Mouse (Mus musculus): Measurements from ENCODE around the gene Spryd3. TPM values are rescaled to one million over a fixed set of nuclear protein-coding genes. Genes with fewer than 3 reads are reported as not detected.
"Not testable (repeated sequence)": the region's sequence is repeated elsewhere in the genome, so short reads cannot be mapped to it uniquely, and the experiment has no call there.

Spryd3 gene
- total and polyA plus RNA-seq, 2 experiments from 2014 or later = 16.0 to 22.8 TPM

DNA sequence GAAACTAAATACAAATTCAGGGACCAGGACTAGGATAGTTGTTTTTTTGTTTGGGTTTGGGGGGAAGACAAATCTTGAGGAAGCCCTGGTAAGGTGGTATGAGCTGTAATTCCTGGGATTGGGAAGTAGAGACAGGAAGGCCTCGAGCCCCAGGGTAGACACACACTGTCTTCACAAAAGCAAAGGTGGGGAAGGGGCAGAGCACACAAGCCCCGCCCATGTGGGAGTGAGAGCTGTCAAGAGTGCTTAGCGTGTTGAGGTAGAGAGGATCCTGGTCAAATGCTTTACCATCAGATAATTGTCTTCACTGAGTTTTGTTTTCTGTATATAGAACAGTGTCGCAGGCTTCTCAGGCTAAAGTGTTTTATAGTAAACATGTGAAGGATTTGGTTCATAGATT, 53.0 kb downstream of the Spryd3 start:
- H3K9ac ChIP-seq (replicated peaks; ENCODE audit: low read depth, low read length) = no peak overlapping the region
- no peak for TF ChIP-seq CTCF (IDR thresholded peaks at IDR 0.05; ENCODE audit: low read depth)
- TF ChIP-seq EP300 (IDR thresholded peaks at IDR 0.05; ENCODE audit: low read depth) = no peak
- peaks cover 60% of the 10 kb centered on the region for H3K36me3 ChIP-seq (replicated peaks; ENCODE audit: control insufficient read depth, insufficient read depth, low read length)
- H3K4me1 ChIP-seq (ENCODE audit: control insufficient read depth, insufficient read depth) = no peaks in the 10 kb centered on the region
- DNase-seq (ENCODE audit: low spot score) (no peak), ATAC-seq (ENCODE audit: insufficient read depth, low read depth) (no peak)
- no peaks in the 10 kb centered on the region for H3K9me3 ChIP-seq (replicated peaks; ENCODE audit: control insufficient read depth, low read length)
- H3K27ac ChIP-seq (ENCODE audit: low read depth) = no peak overlapping the region
- H3K4me3 ChIP-seq (ENCODE audit: low read depth, low read length) = no peak overlapping the region
- H3K27me3 ChIP-seq (ENCODE audit: control insufficient read depth, insufficient read depth, low read length) = no peaks in the 10 kb centered on the region
- no peak overlapping the region for H3K4me2 ChIP-seq (ENCODE audit: low read depth, low read length)
- 78% methylated on average over 4 of the region's 4 CpGs for WGBS

DNA sequence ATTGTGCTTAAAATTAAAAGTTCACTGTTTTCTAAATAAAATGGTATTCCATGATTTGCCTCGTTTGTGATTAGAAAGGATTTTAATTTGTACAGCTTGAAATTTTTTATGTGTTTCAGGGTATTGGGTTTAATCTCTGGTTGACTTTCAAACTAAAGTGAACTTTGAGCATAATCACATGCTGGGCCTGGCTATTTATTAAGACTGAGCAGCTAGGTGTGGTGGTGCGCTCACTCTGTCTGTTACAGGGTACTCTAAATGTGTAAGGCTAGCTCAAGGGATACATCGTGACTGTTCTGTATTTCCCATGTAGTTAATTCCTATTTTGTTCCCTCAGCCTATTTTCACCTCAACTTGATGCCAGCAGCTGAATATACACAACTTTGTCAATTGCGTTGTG, 53.9 kb downstream of the Spryd3 start:
- ATAC-seq (ENCODE audit: insufficient read depth, low read depth) (no peak), DNase-seq (ENCODE audit: low spot score) (no peak)
- Histone ChIP-seq H3K27ac (ENCODE audit: low read depth) (no peak overlapping the region), H3K4me3 (ENCODE audit: low read depth, low read length) (no peak overlapping the region), H3K9ac (replicated peaks; ENCODE audit: low read depth, low read length) (no peak overlapping the region), H3K9me3 (replicated peaks; ENCODE audit: control insufficient read depth, low read length) (no peaks in the 10 kb centered on the region), H3K27me3 (ENCODE audit: control insufficient read depth, insufficient read depth, low read length) (no peaks in the 10 kb centered on the region), H3K36me3 (replicated peaks; ENCODE audit: control insufficient read depth, insufficient read depth, low read length) (peaks cover 51% of the 10 kb centered on the region), H3K4me2 (ENCODE audit: low read depth, low read length) (no peak overlapping the region), H3K4me1 (ENCODE audit: control insufficient read depth, insufficient read depth) (no peaks in the 10 kb centered on the region)
- TF ChIP-seq EP300 (IDR thresholded peaks at IDR 0.05; ENCODE audit: low read depth) (no peak), CTCF (IDR thresholded peaks at IDR 0.05; ENCODE audit: low read depth) (no peak)
- WGBS = 86% methylated on average over 4 of the region's 4 CpGs

DNA sequence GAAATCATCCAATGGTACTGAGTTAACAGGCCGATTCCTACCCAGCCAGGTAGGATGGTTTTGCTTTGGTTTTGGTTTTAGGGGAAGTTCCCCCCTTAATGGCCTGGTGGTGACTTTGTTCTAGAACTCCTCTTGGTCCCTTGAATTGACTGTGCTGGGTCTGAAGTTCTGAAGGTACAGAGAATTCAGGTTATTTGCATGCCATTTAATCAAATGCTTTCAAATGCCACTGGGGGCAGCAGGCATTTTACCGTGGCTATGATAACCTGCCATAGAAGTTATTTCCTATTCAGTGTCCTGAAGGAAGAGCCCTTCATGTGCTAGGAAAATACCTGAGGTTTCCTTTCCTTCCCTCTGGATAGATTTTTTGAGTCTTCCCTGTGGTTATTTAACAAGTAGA, 55.6 kb downstream of the Spryd3 start:
- 52% methylated on average over 2 of the region's 2 CpGs for WGBS
- Histone ChIP-seq H3K9me3 (replicated peaks; ENCODE audit: control insufficient read depth, low read length) (no peaks in the 10 kb centered on the region), H3K9ac (replicated peaks; ENCODE audit: low read depth, low read length) (no peak overlapping the region), H3K4me1 (ENCODE audit: control insufficient read depth, insufficient read depth) (peaks cover 9% of the 10 kb centered on the region; the same call in 1 of the 2 replicates), H3K36me3 (replicated peaks; ENCODE audit: control insufficient read depth, insufficient read depth, low read length) (peaks cover 35% of the 10 kb centered on the region), H3K4me3 (ENCODE audit: low read depth, low read length) (no peak overlapping the region), H3K27ac (ENCODE audit: low read depth) (no peak overlapping the region), H3K4me2 (ENCODE audit: low read depth, low read length) (no peak overlapping the region), H3K27me3 (ENCODE audit: control insufficient read depth, insufficient read depth, low read length) (no peaks in the 10 kb centered on the region)
- TF ChIP-seq CTCF (IDR thresholded peaks at IDR 0.05; ENCODE audit: low read depth) = peak; percentile 13; the same call in 1 of the 2 replicates
- no peak for TF ChIP-seq EP300 (IDR thresholded peaks at IDR 0.05; ENCODE audit: low read depth)
- DNase-seq (ENCODE audit: low spot score) (no peak), ATAC-seq (ENCODE audit: insufficient read depth, low read depth) (no peak)

DNA sequence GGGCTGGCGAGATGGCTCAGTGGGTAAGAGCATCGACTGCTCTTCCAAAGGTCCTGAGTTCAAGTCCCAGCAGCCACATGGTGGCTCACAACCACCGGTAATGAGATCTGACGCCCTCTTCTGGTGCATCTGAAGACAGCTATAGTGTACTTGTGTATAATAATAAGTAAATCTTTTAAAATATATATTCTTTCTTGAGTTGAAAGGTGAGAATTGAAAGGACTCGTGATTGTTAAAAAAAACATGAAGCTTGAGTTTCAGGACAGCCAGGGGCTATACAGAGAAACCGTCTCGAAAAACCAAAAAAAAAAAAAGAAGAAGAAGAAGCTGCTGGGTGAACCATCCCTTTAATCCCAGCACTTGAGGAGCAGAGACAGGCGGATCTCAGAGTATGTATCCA, 56.1 kb downstream of the Spryd3 start:
- not testable (repeated sequence) for ATAC-seq (ENCODE audit: insufficient read depth, low read depth); H3K27me3 ChIP-seq (ENCODE audit: control insufficient read depth, insufficient read depth, low read length); H3K27ac ChIP-seq (ENCODE audit: low read depth); H3K9ac ChIP-seq (replicated peaks; ENCODE audit: low read depth, low read length); H3K4me2 ChIP-seq (ENCODE audit: low read depth, low read length); H3K4me3 ChIP-seq (ENCODE audit: low read depth, low read length); H3K9me3 ChIP-seq (replicated peaks; ENCODE audit: control insufficient read depth, low read length); DNase-seq (ENCODE audit: low spot score)
- peaks cover 14% of the 10 kb centered on the region; the same call in 1 of the 2 replicates for H3K4me1 ChIP-seq (ENCODE audit: control insufficient read depth, insufficient read depth)
- WGBS = 74% methylated on average over 8 of the region's 8 CpGs
- peaks cover 32% of the 10 kb centered on the region for H3K36me3 ChIP-seq (replicated peaks; ENCODE audit: control insufficient read depth, insufficient read depth, low read length)

DNA sequence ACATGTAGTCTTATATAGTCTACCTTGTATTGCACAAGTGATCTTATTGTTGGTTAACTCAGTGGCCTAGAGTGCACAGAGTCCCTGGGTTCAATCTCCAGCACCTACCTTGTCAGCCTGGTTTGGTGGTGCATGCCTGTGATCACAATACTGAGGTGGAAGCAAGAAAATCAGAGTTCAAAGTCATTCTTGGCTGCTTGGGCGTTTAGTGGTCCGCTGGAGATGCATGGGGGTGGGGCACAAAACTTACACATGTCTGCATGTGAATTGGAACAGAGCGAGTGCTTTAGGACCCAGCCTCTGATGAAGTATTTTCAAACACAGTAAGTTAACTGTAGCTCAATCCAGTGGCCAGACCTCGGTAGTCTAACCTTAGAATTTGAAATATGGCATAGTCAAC, 56.8 kb downstream of the Spryd3 start:
- Histone ChIP-seq H3K27ac (ENCODE audit: low read depth) (no peak overlapping the region), H3K36me3 (replicated peaks; ENCODE audit: control insufficient read depth, insufficient read depth, low read length) (peaks cover 25% of the 10 kb centered on the region), H3K9me3 (replicated peaks; ENCODE audit: control insufficient read depth, low read length) (no peaks in the 10 kb centered on the region), H3K9ac (replicated peaks; ENCODE audit: low read depth, low read length) (no peak overlapping the region), H3K4me1 (ENCODE audit: control insufficient read depth, insufficient read depth) (peaks cover 17% of the 10 kb centered on the region; the same call in 1 of the 2 replicates), H3K4me3 (ENCODE audit: low read depth, low read length) (no peak overlapping the region), H3K27me3 (ENCODE audit: control insufficient read depth, insufficient read depth, low read length) (no peaks in the 10 kb centered on the region), H3K4me2 (ENCODE audit: low read depth, low read length) (no peak overlapping the region)
- 63% methylated on average over 4 of the region's 4 CpGs for WGBS
- DNase-seq (ENCODE audit: low spot score) (no peak), ATAC-seq (ENCODE audit: insufficient read depth, low read depth) (no peak)
- no peak for TF ChIP-seq EP300 (IDR thresholded peaks at IDR 0.05; ENCODE audit: low read depth)

DNA sequence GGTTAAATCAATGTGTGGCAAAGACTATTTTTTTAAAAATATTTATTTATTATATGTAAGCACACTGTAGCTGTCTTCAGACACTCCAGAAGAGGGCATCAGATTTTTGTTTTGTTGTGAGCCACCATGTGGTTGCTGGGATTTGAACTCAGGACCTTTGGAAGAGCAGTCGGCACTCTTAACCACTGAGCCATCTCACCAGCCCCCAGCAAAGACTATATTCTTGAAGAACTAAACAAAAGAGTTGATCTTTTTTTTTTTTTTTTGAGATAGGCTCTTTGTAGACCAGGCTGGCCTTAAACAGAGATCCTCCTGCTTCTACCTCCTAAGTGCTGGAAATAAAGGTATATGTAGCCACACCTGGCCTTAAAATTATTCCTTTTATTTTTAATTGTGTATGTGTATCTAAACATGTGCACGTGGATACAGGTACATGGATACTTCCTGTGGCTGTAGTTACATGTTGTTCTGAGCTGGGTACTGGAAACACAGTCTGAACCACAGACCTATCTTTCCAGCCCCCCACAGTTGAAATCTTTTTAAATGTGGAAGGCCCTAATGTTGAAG, 58.8 kb downstream of the Spryd3 start:
- H3K27me3 ChIP-seq (ENCODE audit: control insufficient read depth, insufficient read depth, low read length) = no peaks in the 10 kb centered on the region
- no peak overlapping the region for H3K4me3 ChIP-seq (ENCODE audit: low read depth, low read length)
- H3K4me1 ChIP-seq (ENCODE audit: control insufficient read depth, insufficient read depth) = peaks cover 17% of the 10 kb centered on the region; the same call in 1 of the 2 replicates
- no peak overlapping the region for H3K9ac ChIP-seq (replicated peaks; ENCODE audit: low read depth, low read length)
- H3K27ac ChIP-seq (ENCODE audit: low read depth) = no peak overlapping the region
- DNase-seq (ENCODE audit: low spot score) (no peak), ATAC-seq (ENCODE audit: insufficient read depth, low read depth) (no peak)
- TF ChIP-seq EP300 (IDR thresholded peaks at IDR 0.05; ENCODE audit: low read depth) = no peak
- no peak for TF ChIP-seq CTCF (IDR thresholded peaks at IDR 0.05; ENCODE audit: low read depth)
- peaks cover 5% of the 10 kb centered on the region for H3K36me3 ChIP-seq (replicated peaks; ENCODE audit: control insufficient read depth, insufficient read depth, low read length)
- 87% methylated on average over 2 of the region's 2 CpGs for WGBS
- no peak overlapping the region for H3K4me2 ChIP-seq (ENCODE audit: low read depth, low read length)
- no peaks in the 10 kb centered on the region for H3K9me3 ChIP-seq (replicated peaks; ENCODE audit: control insufficient read depth, low read length)

Data from heart, postnatal 0 days (tissue).